Mouse (Mus musculus): ENCODE results near the gene Rela. TPM values are rescaled to one million over a fixed set of nuclear protein-coding genes. Genes with fewer than 3 reads are reported as not detected.
"Not testable (repeated sequence)": the region's sequence is repeated elsewhere in the genome, so short reads cannot be mapped to it uniquely, and the experiment has no call there.

The Rela gene
- total RNA-seq, 2 experiments from 2014 or later = 25.4 to 37.1 TPM

DNA sequence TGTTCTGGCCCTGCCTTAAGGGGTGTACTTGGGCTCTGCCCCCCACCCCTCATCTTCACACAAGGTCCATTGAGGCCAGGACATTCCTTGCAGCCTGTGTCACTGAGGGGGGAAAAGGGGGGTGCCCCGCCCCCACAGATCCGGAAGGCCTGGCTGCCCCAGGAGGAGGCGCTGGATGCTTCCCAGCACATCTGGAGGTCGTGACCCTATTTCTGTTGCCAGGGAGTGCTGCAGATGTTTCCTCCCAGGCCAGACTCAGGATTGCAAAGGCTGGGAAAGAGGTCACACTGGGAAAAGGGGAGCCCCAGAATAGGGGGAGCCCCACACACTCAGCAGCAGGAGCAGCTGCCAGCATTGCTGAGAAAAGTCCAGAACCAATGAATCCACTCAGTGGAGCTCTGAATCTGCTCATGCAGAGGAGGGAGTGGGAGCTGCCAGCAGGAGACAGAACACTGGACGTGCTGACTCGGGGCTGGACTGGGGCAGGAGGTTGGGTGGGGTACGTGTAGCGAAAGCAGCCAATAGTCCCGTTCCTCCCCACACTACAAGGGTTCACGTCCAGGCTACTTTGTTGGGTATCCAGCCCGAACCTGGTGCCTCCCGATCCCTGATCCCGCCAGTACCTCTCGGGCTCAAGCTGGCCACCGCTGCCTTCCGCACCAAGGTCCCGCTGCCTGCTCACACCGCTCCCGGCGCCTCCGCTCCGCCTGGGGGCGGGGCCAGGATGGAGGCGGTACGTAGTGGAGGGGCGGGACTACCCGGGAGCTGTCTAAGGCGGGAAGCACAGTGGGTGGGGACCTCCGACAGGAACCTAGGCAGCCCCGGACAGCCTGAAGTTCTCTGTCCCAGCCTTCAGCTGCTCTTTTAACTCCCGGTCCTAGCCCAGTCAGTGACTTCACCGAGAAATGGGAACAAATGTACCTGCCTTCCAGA lies 26.0 kb downstream of the Rela start, which contains the start of gene Sipa1:
TSS of gene Sipa1 (minus strand) at position 727 of the 933 bp plus-strand sequence.
- peak; percentile 80 for ATAC-seq (replicated peaks; ENCODE audit: poor library complexity, severe bottlenecking)

GRCm38 (mm10) chr19:5664669-5665257 lies 27.5 kb downstream of the Rela start:
- no peak for ATAC-seq (replicated peaks; ENCODE audit: poor library complexity, severe bottlenecking)

GRCm38 (mm10) chr19:5665465-5665864 lies 28.2 kb downstream of the Rela start:
- no peak for ATAC-seq (replicated peaks; ENCODE audit: poor library complexity, severe bottlenecking)

DNA sequence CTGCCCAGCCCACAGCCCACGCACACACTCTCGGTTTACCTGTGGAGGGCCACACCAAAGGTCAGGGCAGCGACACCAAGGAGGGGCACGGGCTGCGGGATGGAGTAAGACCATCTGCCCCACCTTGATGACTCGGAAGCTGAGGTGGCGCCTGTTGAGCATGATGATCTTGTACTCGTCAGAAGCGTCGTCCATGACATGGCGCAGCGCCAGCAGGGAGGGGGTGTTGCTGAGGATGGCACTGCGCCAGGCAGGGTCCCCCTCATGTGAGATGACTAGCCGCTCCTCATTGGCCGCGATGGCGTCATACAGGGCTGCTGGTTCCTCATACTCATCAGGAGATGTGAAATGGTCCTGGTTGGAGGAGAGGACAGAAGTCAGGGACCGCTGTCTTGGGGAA lies 29.1 kb downstream of the Rela start:
- no peak for ATAC-seq (replicated peaks; ENCODE audit: poor library complexity, severe bottlenecking)

- no peak for ATAC-seq (replicated peaks; ENCODE audit: poor library complexity, severe bottlenecking)
These were observed 31.1 kb downstream of the Rela start for GRCm38 (mm10) chr19:5668372-5668771.

GRCm38 (mm10) chr19:5680432-5680831 lies 43.1 kb downstream of the Rela start:
- no peak for ATAC-seq (replicated peaks; ENCODE audit: poor library complexity, severe bottlenecking)

DNA sequence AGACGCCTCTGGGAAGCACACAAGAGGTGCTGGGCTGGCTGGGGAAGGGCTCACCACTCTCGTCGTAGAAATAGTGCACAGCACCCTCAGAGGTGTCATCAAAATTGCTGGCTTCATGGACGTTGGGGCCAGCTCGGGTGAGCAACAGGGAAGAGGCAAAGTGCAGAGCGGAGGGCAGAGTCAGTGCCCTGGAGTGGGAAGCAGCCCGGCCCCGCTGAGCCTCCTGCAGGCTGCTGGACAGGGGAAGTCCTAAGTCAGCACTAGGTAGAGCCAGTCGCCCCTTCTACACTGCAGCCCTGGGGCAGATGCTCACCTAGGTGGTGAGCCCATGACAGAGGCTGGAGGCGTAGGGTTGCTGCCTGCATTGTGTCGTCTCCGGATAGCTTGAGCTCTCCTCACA lies 47.0 kb downstream of the Rela start:
- no peak for ATAC-seq (replicated peaks; ENCODE audit: poor library complexity, severe bottlenecking)

DNA sequence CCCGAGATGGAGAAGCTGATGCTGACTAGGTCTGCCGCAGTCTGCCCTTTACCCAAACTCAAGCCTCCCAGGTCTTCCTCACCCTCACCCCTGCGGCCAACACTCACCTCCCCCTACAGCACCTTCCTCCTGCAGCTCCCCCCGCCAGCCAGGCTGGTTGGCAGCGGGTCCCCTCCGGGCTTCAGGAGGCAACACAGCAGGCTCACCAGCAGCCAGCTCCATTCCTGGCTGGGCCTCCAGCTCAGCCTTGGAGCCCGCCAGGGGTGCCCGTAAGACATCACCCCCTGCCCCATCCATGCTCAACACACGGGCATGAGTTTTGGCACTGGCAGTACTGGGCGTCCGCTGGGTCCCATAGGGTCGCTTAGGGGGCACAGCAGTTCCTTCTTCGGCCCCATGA lies 47.7 kb downstream of the Rela start:
- ATAC-seq (replicated peaks; ENCODE audit: poor library complexity, severe bottlenecking) = no peak

DNA sequence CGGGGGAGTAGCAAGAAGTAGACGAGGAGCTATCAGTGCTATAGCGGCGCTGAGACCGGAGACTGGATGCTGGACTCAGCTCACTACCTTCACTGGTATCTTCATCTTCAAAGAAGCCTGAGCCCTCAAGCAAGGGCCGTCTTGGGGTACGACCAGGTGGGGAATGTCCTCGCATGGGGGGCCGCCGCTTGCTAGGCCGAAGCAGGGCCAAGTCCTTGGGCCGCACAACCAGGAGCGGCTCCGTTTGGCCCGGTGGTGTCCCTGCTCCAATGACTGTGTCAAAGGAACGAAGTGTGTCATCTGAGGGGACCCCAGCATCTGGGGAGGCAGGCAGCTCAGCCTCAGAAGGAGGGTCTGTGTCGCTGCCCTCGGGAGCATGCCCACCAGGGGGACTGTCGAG lies 48.1 kb downstream of the Rela start:
- ATAC-seq (replicated peaks; ENCODE audit: poor library complexity, severe bottlenecking) = no peak

GRCm38 (mm10) chr19:5685861-5686260 lies 48.6 kb downstream of the Rela start:
- ATAC-seq (replicated peaks; ENCODE audit: poor library complexity, severe bottlenecking) = no peak

GRCm38 (mm10) chr19:5686437-5686836 lies 49.2 kb downstream of the Rela start:
- ATAC-seq (replicated peaks; ENCODE audit: poor library complexity, severe bottlenecking) = no peak

DNA sequence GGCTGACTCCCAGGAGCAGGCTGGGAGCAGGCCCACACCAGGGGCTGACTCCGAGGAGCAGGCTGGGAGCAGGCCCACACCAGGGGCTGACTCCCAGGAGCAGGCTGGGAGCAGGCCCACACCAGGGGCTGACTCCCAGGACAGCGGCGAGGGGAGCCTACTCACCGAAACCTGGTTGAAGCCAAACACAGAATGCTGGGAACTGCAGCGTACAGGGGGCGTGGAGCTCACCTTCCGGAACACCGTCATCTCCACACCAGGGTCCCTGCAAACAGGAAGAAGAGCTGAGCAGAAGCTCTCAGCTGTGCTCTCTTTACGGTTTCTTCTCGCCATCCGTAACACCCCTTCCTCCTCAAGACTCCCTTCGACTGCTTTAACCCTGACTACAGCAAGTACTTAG lies 49.7 kb downstream of the Rela start:
- ATAC-seq (replicated peaks; ENCODE audit: poor library complexity, severe bottlenecking) = not testable (repeated sequence)

- no peak for ATAC-seq (replicated peaks; ENCODE audit: poor library complexity, severe bottlenecking)
These were observed 50.5 kb downstream of the Rela start for GRCm38 (mm10) chr19:5687738-5688137.

GRCm38 (mm10) chr19:5688200-5689087 lies 51.2 kb downstream of the Rela start, which contains the start of the genes Map3k11 and Pcnx3:
Map3k11 (plus strand) TSS chr19:5688742.
Pcnx3 (minus strand) TSS chr19:5688908.
- ATAC-seq (replicated peaks; ENCODE audit: poor library complexity, severe bottlenecking) = peak; percentile 59

DNA sequence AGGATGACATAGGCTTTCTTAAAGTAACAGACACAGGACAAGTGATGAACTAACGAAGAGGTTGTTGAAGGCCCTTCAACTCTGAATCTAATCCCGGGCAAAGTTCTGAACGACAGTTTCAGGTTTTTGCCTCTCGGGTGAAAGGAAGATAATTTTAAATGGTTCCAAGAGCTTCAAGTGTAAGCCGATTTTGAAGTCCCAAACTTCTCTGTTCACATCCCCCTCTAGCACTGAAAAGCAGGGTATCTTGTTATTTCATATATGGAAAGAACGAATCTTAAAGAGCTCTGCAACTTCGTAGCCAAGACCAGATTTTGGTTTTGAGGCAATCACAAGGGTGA lies 51.8 kb downstream of the Rela start:
- ATAC-seq (replicated peaks; ENCODE audit: poor library complexity, severe bottlenecking) = no peak

DNA sequence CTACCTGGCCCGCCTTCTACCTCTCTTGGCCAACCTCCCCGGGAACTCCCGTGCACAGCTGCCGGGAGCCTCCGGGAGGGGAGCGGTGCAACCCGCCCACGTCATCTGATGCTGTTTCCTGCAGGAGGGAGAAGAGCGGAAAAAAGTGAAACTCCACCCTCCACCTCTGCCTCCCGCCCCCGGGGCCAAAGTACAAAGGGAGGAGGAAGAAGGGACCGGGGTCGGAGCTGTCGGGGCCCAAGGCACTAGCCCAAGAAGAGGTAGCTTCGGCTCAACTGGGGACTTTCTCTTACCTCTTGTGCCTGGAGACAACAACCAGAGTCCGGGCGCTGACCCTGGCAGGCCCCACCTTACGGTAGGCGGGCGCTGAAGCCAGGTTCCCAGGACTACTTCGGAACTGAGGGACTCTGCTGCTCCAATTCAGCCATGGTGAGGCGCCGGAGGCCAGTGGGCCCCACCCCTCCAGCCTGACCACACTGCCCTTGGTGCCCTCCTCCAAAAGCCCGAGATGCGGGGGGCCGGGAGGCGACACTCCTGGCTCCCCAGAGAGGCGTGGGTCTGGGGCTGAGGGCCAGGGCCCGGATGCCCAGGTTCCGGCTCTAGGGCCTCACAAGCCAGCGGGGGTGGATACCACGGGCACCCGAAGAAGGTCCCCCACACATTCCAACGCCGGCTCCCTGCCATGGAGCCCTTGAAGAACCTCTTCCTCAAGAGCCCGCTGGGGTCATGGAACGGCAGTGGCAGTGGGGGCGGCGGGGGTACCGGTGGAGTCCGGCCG lies 52.5 kb downstream of the Rela start:
- peak; percentile 56 for ATAC-seq (replicated peaks; ENCODE audit: poor library complexity, severe bottlenecking)

GRCm38 (mm10) chr19:5690343-5690735 lies 53.1 kb downstream of the Rela start:
- no peak for ATAC-seq (replicated peaks; ENCODE audit: poor library complexity, severe bottlenecking)

DNA sequence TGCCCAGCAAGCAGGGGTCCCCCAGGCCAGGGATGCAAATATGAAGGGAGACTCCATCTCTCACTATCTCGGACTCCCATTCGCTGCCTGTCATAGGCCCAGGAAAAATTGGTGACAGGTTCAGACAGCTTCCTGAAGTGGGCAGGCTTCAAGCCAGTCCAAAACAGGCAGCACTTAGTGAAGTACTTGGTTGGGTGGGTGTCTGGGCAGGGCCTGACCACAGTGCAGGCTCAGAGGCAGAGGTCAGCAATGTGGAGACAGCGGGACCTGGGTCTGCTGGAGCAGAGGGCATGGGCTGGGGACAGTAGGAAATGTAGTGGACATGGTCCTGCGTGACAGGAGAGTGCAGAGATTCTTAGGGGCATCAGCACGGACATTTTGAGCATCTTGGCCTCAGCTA lies 54.3 kb downstream of the Rela start:
- ATAC-seq (replicated peaks; ENCODE audit: poor library complexity, severe bottlenecking) = no peak

- ATAC-seq (replicated peaks; ENCODE audit: poor library complexity, severe bottlenecking) = peak; percentile 13; the same call in 1 of the 2 replicates
These were observed 55.0 kb downstream of the Rela start for GRCm38 (mm10) chr19:5692086-5692912.
